Mouse (Mus musculus) cerebellum, postnatal 4 days (tissue): ENCODE measurements at regions not wholly inside any gene's neighbourhood (a gene's known extent, or its start where the extent isn't known, plus 50 kb on each side); places are given as distances from the start of the nearest gene placed in this dataset.

Source experiments
- DNase-seq, 2 experiments: peaks; one replicate each; pipeline ENCODE4 v3.0.0; 2022; ENCODE audit warnings: low spot score in 2 of 2, mixed read lengths in 1 of 2

GRCm38 (mm10) chr12:12708954-12709523 is 232.7 kb downstream of the Mycn start:
- no peak for DNase-seq

GRCm38 (mm10) chr12:12706326-12706920 is 235.3 kb downstream of the Mycn start:
- no peak for DNase-seq

DNA sequence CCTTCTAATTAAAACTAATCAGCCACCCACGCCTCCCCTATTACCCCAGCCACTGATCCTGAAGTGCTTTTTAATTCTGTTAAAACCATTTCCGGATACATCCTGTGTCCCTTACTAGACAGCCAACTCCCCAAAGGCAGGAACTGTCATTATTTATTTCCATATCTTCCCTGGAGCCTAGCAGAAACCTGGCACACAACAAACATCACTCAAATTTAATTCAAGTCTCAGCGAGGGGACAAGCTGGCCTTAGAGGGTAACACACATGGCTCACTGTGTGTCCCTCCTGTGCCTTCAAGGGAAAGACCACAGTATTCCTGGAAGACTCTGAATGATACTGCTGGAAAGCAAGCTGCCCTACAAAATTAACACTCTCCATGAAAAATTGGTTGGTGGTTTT is 240.0 kb downstream of the Mycn start:
- DNase-seq, result no peak

DNA sequence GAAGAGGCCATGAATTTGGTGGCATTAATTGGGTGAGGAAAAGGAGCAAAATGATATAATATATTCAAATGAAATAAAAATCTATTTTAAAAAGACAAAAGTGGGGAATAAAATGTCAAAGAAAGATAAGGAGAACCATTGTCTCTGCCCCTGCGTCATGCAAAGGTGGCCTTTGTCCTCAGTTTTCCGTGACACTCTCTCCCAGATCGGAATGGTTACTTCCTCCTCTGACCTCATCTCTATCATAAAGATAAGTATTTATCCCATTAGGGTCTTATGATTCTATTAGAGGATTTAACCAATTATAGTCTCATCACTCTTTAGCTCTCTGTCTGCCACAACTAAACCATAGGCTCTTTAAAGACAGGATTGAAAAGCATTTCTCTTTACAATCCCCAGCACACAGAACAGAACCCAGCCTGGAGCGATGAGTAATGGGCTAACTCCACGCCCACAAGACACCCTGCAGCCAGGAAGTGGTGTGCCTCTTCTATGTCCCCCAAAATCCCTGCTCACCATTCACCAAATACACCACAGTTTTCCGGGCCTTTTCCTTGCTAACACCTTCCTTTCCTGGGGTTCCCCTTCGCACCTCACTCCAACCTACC is 240.6 kb downstream of the Mycn start:
- no peak for DNase-seq

- no peak for DNase-seq
Measured at GRCm38 (mm10) chr12:12693838-12694777, 247.6 kb downstream of the Mycn start.

DNA sequence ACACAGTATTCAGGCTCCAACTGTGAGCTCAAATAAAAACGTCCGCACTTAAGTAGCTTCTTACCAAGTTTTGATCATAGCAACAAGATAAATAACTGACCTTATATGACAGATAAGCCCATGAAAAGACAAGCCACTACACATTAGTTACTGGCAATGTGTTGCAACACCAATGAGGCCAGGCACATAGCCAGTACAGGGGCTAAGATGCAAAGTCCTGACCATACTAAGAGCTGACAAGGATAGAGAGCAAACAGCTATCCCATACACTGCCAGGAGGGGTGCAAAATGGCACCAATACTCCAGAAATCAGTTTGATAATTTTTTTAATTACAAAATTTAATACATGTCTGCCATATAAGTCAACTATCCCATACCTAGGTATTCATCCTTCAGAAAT is 254.3 kb downstream of the Mycn start:
- DNase-seq, result no peak

DNA sequence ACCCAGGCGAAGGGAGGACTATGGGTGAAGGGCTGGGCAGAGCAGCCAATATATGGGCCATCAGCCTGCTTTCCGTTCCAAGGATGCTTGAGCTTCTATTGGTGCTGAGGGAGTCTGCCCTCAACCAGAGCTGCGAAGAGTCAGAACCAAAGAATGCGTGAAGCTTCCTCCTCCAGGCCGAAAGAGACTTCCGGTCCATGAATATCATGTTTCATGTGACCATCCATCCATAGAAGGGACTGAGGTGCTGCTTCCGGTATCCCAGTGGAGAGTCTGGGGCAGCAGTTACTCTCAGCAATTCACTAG is 256.5 kb downstream of the Mycn start:
- no peak for DNase-seq

DNA sequence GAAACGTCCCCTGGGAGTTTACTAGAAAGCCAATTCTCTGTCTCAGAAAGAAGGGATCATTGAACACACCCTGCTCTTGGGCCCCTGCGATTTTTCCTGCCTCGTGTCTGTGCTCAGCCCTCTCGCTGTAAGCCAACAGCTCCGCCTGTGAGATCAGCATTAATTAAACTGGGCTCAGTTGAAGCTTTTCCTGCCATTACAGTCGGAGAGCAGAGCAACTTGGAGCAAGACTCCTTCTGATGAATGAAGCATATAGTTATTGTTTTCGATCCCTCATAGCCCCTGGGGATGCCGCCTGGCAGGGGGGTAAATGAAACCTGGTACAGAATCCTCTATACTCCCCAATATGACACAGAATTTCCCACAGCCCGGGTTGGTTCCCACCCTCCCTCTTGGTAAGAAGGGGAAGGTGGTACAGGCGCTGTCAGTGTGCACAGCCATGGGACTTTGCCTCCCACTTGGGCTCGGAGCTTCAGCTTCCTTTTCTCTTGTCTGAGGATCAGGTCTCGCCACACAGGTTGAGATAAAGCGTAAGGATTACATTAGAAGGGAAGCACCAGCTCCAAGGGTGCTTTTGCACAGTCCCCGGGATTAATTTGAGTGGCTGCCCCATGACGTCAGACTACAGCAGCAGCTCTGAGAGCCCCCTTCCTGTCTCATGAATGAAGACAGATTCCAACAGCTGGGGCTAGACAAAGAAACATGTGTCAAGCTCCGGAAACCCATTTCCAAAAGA is 257.1 kb downstream of the Mycn start:
- peak in 1 of 2 experiments; percentile 27 for DNase-seq

- no peak for DNase-seq
Measured at GRCm38 (mm10) chr12:12683733-12684470, 257.8 kb downstream of the Mycn start.

GRCm38 (mm10) chr12:12681101-12681500 is 260.6 kb downstream of the Mycn start:
- peak in 1 of 2 experiments; percentile 28 for DNase-seq

GRCm38 (mm10) chr12:12680371-12680921 is 261.3 kb downstream of the Mycn start:
- DNase-seq, result peak in 1 of 2 experiments; percentile 49

- peak; percentile 56 to 91 for DNase-seq
Measured at GRCm38 (mm10) chr12:12676676-12677075, 265.0 kb downstream of the Mycn start.

- DNase-seq, result no peak
Measured at GRCm38 (mm10) chr12:12669931-12670330, 271.8 kb downstream of the Mycn start.

DNA sequence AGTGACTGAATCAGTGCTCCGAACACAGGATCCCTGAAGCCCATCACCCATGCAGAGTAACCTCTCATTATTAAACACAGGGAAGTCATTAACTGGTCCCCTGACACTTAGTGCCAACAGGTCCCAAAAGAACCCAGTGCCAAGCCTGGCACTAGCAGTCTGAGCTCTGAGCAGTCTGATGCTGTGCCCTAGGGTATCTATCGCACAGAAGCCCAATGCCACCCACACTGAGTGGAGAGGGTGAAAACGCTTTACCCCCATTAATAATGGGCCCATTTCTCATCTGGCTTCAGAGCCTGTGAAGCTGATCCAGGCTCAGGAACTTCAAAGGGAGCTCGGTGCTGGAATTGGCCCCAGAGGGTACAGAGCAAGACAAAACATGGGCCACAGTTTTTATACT is 272.8 kb downstream of the Mycn start:
- DNase-seq, result no peak

DNA sequence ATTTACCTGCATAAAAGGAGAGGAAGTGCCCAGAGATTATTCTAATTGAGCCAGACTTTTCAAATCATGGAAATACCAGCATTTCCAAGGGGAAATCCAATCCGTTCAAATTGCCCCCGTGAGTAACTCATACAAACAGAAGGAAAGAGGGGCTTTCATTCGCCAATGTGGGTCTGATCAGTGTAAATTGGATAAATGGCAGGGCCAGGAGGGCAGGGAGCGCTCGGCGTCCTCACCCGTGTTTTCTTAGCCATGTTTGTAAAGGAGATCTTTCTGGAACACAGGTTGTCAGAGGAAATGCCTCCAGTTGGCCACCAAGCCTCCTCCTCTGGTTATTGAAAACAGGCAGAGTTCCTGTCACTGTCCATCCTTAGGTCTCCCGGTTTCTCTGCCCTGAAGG is 286.1 kb downstream of the Mycn start:
- no peak for DNase-seq

- no peak for DNase-seq
Measured at GRCm38 (mm10) chr12:12655184-12655583, 286.5 kb downstream of the Mycn start.

- DNase-seq, result no peak
Measured at GRCm38 (mm10) chr12:12652361-12652760, 289.4 kb downstream of the Mycn start.

DNA sequence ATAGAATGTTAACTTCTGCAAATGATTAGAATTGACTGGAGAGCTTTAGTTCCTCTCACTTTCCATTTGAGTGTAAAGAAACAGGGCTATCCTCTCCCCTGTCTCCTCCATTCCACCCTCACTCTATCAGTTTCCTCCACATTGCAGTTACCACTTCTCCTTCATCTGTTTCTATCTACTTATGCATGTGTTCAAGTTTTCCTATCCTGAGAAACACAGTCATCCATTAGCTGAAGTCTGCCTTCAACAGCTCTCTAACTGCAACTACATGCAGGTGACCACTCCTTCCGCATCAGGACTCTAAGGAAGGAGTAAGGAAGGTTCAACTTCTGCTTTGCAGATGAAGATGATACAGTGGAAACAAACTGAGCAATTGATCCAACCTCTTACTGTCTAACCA is 291.4 kb downstream of the Mycn start:
- no peak for DNase-seq

DNA sequence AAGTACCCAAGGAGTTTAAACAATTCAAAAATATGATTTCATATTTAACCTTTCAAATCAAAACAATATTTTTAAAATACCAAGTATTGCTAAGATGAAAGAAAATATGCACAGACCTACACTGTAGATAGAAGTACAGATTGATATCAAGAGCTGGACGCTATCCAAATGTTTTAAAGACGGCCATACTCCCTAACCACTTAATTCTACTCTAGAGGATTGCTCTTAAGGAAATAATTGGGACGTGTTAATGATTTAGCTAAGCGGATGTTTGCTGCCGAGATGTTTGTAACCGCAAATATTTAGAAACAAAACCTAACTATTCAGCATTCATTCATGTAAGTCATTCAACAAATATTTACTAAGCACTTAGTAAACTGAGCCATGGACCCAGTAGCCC is 294.2 kb downstream of the Mycn start:
- no peak for DNase-seq

- DNase-seq, result no peak
Measured at GRCm38 (mm10) chr12:12645183-12645582, 296.5 kb downstream of the Mycn start.
